Mouse (Mus musculus): ENCODE measurements around the gene Hmga1. TPM values are rescaled to one million over a fixed set of nuclear protein-coding genes. Genes with fewer than 3 reads are reported as not detected.

Hmga1 gene
- total RNA-seq (2018; cell fraction: chromatin; rRNA removed) = 100 to 1,000 TPM in 3 of 26 experiments, 10 to 100 TPM in 23; 28.3 to 118 (median 66.0) TPM
- 100 to 1,000 TPM; 322 to 681 (median 467) TPM for total RNA-seq (2018; cell fraction: cytosol; rRNA removed)
- total RNA-seq (2018; cell fraction: nucleus; rRNA removed) = 100 to 1,000 TPM in 24 of 26 experiments, 10 to 100 TPM in 2; 62.1 to 302 (median 193) TPM
- 300 to 634 TPM (median 423 TPM) in 3 replicates for polyA plus RNA-seq (2018)

DNA sequence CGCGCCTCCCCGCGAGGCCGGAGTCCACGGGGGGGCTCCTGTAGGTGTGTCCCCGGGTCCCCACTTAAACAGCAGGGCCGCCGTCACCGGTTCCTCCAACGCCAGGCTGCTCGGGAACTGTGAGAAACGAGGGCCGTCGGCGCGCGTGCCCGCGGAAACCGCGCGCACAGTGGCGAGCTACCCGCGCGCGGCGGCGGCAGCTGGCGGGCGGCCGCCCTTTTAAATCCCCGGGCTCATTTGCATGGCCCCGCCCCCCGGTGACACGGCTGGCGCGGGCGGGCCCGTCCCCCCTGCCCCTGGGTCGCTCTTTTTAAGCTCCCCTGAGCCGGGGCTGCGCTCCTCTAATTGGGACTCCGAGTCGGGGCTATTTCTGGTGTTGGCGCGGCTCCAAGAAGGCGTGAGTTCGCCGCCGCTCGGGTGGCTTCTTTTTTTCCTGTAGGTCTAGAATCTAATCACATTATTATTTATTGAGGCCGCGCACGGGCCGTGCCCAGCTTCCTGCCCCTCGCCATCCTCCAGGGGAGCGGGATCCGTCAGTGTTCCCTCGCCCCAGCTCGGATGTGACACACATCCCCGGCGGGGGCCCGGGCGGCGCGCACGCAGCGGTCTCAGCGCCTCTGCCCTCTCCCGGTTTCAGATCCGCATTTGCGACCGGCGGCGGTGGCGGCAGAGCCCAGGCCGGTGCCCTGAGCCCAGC is at the start of gene Hmga1:
TSS of gene Hmga1 (plus strand) at position 183 of the 697 bp plus-strand sequence.
- peaks cover 8% of the 10 kb centered on the region; the same call in 1 of the 2 replicates for H3K36me3 ChIP-seq (ENCODE audit: inconsistent target)
- peak within 1 kb of the TSS; percentile 58 for H3K4me3 ChIP-seq (ENCODE audit: inconsistent target)
- peak within 1 kb of the TSS; percentile 74 for H3K27ac ChIP-seq
- peaks cover 43% of the 10 kb centered on the region for H3K79me2 ChIP-seq (ENCODE audit: inconsistent target)
- WGBS (ENCODE audit: missing documents) = 1% methylated on average over 79 of the region's 79 CpGs

- 96% methylated on average over 7 of the region's 7 CpGs for WGBS (ENCODE audit: missing documents)
- Histone ChIP-seq H3K4me3 (ENCODE audit: inconsistent target) (no peak overlapping the region), H3K36me3 (ENCODE audit: inconsistent target) (no peaks in the 10 kb centered on the region), H3K27ac (no peak overlapping the region), H3K79me2 (ENCODE audit: inconsistent target) (no peaks in the 10 kb centered on the region)
Measured at GRCm38 (mm10) chr17:27506871-27507590, 49.3 kb upstream of the Hmga1 start.

GRCm38 (mm10) chr17:27507591-27507945 is 48.7 kb upstream of the Hmga1 start:
- Histone ChIP-seq H3K27ac (no peak overlapping the region), H3K36me3 (ENCODE audit: inconsistent target) (no peaks in the 10 kb centered on the region), H3K4me3 (ENCODE audit: inconsistent target) (no peak overlapping the region), H3K79me2 (ENCODE audit: inconsistent target) (no peaks in the 10 kb centered on the region)
- WGBS (ENCODE audit: missing documents) = 93% methylated on average over 7 of the region's 7 CpGs

DNA sequence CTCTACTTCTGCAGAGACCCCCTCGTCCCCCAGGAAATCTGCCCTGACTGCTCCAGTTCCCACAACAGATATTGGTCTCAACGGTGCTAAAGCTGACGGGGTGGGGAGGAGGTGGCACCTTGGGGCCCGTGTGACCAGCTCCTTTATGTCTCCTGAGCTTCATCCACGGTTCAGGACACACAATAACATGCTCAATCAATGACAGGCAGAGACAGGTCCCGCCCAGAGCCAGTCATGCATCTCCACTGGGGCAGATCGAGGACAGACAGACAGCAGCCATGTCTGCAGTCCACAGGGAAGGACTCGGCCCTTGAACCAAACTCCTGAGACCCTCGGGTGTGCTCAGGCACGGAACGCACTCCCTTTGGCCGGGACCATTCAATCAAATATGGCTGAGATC is 48.3 kb upstream of the Hmga1 start:
- Histone ChIP-seq H3K27ac (no peak overlapping the region), H3K4me3 (ENCODE audit: inconsistent target) (no peak overlapping the region), H3K36me3 (ENCODE audit: inconsistent target) (no peaks in the 10 kb centered on the region), H3K79me2 (ENCODE audit: inconsistent target) (no peaks in the 10 kb centered on the region)
- 81% methylated on average over 12 of the region's 12 CpGs for WGBS (ENCODE audit: missing documents)

- Histone ChIP-seq H3K79me2 (ENCODE audit: inconsistent target) (no peaks in the 10 kb centered on the region), H3K36me3 (ENCODE audit: inconsistent target) (no peaks in the 10 kb centered on the region), H3K4me3 (ENCODE audit: inconsistent target) (no peak overlapping the region), H3K27ac (no peak overlapping the region)
- 94% methylated on average over 5 of the region's 5 CpGs for whole genome bisulfite sequencing (ENCODE audit: missing documents)
Measured at GRCm38 (mm10) chr17:27508513-27508912, 47.8 kb upstream of the Hmga1 start.

GRCm38 (mm10) chr17:27509056-27509455 is 47.2 kb upstream of the Hmga1 start:
- Histone ChIP-seq H3K4me3 (ENCODE audit: inconsistent target) (no peak overlapping the region), H3K79me2 (ENCODE audit: inconsistent target) (no peaks in the 10 kb centered on the region), H3K27ac (no peak overlapping the region), H3K36me3 (ENCODE audit: inconsistent target) (no peaks in the 10 kb centered on the region)
- 85% methylated on average over 5 of the region's 5 CpGs for WGBS (ENCODE audit: missing documents)

DNA sequence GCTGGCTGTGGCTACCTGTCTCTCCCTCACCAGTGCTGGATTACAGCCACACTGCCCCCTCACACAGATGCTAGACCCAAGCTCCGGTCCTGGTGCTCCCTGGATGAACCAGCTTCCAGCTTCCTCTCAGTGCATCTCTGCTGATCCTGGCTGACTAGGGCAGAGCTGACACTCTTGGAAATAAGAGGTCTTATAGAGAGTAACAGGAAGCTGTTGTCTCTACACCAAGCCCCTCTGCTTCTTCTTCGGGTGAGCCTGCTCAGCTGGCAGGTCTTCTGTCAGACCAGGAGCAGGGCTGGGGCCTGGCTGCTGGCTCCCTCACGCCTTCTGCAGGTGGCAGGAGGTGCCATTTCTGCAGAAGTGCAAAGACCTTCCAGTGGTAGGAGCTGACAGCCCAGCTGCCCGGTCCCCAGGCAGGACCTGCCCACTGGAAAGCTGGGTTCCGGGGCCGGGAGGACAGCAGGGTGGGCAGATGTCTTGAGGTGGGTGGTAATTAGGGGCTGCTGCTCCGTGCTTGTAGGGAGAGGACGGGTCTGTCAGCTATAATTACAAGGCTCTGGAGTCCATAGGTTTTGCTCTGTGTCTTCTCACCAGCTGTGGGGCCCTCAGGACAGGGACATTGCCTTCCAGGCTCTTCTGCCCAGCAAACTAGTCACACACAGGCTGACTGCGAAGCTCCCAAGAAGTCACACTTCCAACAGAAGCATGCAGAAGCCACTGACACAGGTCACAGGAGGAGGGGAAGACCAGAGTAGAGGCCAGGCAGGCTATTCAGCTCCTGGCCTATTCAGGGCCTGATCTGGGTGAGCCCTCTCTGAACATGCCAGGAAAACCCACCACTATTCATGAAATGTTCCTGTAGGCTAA is 45.8 kb upstream of the Hmga1 start:
- Histone ChIP-seq H3K27ac (no peak overlapping the region), H3K36me3 (ENCODE audit: inconsistent target) (no peaks in the 10 kb centered on the region), H3K4me3 (ENCODE audit: inconsistent target) (no peak overlapping the region), H3K79me2 (ENCODE audit: inconsistent target) (no peaks in the 10 kb centered on the region)
- 82% methylated on average over 9 of the region's 9 CpGs for WGBS (ENCODE audit: missing documents)

- H3K27ac ChIP-seq = no peak overlapping the region
- H3K79me2 ChIP-seq (ENCODE audit: inconsistent target) = no peaks in the 10 kb centered on the region
- no peak overlapping the region for H3K4me3 ChIP-seq (ENCODE audit: inconsistent target)
- 93% methylated on average over 7 of the region's 7 CpGs for whole genome bisulfite sequencing (ENCODE audit: missing documents)
- no peaks in the 10 kb centered on the region for H3K36me3 ChIP-seq (ENCODE audit: inconsistent target)
Measured at GRCm38 (mm10) chr17:27511125-27511735, 45.1 kb upstream of the Hmga1 start.

GRCm38 (mm10) chr17:27511865-27512618 is 44.3 kb upstream of the Hmga1 start:
- H3K36me3 ChIP-seq (ENCODE audit: inconsistent target) = no peaks in the 10 kb centered on the region
- no peak overlapping the region for H3K27ac ChIP-seq
- WGBS (ENCODE audit: missing documents) = 7% methylated on average over 62 of the region's 64 CpGs
- no peaks in the 10 kb centered on the region for H3K79me2 ChIP-seq (ENCODE audit: inconsistent target)
- H3K4me3 ChIP-seq (ENCODE audit: inconsistent target) = no peak overlapping the region

DNA sequence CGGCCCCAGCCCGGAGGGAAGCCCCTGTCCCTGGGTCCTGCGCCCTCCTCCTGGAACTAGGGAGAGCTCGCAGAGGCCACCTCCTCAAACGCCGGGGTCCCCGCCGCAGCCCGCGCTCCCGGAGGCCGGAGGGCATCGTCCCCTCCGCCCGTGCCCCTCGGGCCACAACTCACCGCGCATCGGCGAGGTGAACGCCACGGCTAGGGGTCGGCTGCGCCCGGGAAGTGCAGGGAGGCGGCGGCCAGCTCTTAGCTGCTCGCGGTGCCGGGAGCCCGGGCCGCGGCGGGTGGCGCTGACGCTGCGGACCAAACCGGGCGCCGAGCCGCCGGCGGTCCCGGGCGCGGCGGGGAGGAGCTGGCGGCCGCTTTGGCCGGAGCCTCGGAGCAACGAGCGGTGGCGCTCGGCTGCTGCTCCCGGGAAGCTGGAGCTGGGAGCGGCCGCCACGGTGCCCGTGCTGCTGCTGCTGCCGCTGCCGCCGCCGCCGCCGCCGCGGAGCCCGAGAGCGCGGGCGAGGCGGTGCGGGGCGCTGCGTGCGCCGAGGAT is 43.6 kb upstream of the Hmga1 start:
- Histone ChIP-seq H3K36me3 (ENCODE audit: inconsistent target) (no peaks in the 10 kb centered on the region), H3K79me2 (ENCODE audit: inconsistent target) (no peaks in the 10 kb centered on the region), H3K27ac (no peak overlapping the region), H3K4me3 (ENCODE audit: inconsistent target) (no peak overlapping the region)
- WGBS (ENCODE audit: missing documents) = under 1% methylated on average over 59 of the region's 78 CpGs

GRCm38 (mm10) chr17:27513279-27513915 is 42.9 kb upstream of the Hmga1 start:
- no peaks in the 10 kb centered on the region for H3K79me2 ChIP-seq (ENCODE audit: inconsistent target)
- H3K36me3 ChIP-seq (ENCODE audit: inconsistent target) = no peaks in the 10 kb centered on the region
- WGBS (ENCODE audit: missing documents) = 3% methylated on average over 58 of the region's 66 CpGs
- no peak overlapping the region for H3K4me3 ChIP-seq (ENCODE audit: inconsistent target)
- no peak overlapping the region for H3K27ac ChIP-seq

- WGBS (ENCODE audit: missing documents) = 53% methylated on average over 27 of the region's 27 CpGs
- Histone ChIP-seq H3K4me3 (ENCODE audit: inconsistent target) (no peak overlapping the region), H3K27ac (no peak overlapping the region), H3K79me2 (ENCODE audit: inconsistent target) (no peaks in the 10 kb centered on the region), H3K36me3 (ENCODE audit: inconsistent target) (no peaks in the 10 kb centered on the region)
Measured at GRCm38 (mm10) chr17:27513916-27514762, 42.2 kb upstream of the Hmga1 start.

Measured in macrophage (primary cell).